Mouse (Mus musculus) urinary bladder, postnatal 0 days (tissue): ENCODE data around the gene Capn13. TPM values are rescaled to one million over a fixed set of nuclear protein-coding genes. Genes with fewer than 3 reads are reported as not detected.

Source experiments
- polyA plus RNA-seq: library from polyadenylated mRNA; unstranded; fragments of >200 nt; fragmentation: Nextera tagmentation; extraction: Ambion mirVana; gene quantifications from 2 replicates; pipeline ENCODE4 v1.2.1, GENCODE M21; 2015

Gene Capn13
- polyA plus RNA-seq: 0.49 and 0.60 TPM in 2 replicates

GRCm38 (mm10) chr17:73400862-73401261 is at the start of gene Capn13:
Capn13 (minus strand) TSS chr17:73400866.

